Mouse (Mus musculus): Measurements from ENCODE around the gene Gm11034. TPM values are rescaled to one million over a fixed set of nuclear protein-coding genes. Genes with fewer than 3 reads are reported as not detected.

Gene Gm11034
- total and polyA plus RNA-seq, 3 experiments: not detected

DNA sequence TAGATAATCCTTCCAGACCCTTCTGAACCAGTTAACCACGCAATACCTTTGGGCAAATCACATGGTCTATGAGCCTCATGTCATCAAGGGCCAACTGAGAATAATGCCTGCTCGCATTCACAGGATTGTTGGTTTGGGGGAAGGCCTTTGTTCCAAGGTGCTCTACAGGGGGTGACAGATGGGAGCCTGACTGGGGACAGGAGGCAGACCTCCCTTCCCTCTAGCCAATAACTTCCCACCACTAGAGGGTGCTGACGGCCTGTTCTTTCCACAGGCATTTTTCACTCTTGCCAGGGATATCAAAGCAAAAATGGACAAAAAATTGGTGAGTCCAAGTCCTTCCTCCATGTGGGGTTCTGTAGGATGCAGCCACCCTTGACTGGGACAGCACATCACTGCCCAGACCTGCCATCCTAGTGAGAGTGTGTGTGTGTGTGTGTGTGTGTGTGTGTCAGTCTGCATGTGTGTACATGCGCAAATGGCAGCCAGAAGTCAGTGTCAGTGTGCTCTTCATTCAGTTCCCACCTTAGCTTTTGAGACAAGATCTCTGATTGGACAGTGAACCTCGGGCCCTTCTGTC, 36.0 kb downstream of the Gm11034 start:
- no peak overlapping the region for H3K4me3 ChIP-seq (ENCODE audit: control insufficient read depth in 1 of 2, insufficient read depth in 1 of 2, low read depth in 2 of 2, low read length in 2 of 2)
- no peaks in the 10 kb centered on the region for H3K9me3 ChIP-seq (replicated peaks; ENCODE audit: insufficient read depth, low read length)
- no peaks in the 10 kb centered on the region for H3K27me3 ChIP-seq (ENCODE audit: control insufficient read depth in 1 of 2, insufficient read depth in 2 of 2, low read length in 2 of 2)
- TF ChIP-seq MYC (IDR thresholded peaks at IDR 0.05; ENCODE audit: low read depth, low read length) (no peak), RCOR1 (IDR thresholded peaks at IDR 0.05; ENCODE audit: low read depth, low read length) (no peak), MAZ (IDR thresholded peaks at IDR 0.05; ENCODE audit: low read depth, low read length) (no peak), POLR2AphosphoS5 (IDR thresholded peaks at IDR 0.05; ENCODE audit: borderline replicate concordance, low read depth, low read length) (no peak), CTCF (IDR thresholded peaks at IDR 0.05 in 2 of 3, conservative IDR thresholded peaks at IDR 0.05 in 1 of 3; ENCODE audit: control insufficient read depth in 1 of 3, insufficient read depth in 1 of 3, low read depth in 2 of 3, low read length in 3 of 3, poor library complexity in 1 of 3, severe bottlenecking in 1 of 3) (peak; percentile 45 to 66 (median 63)), RAD21 (IDR thresholded peaks at IDR 0.05; ENCODE audit: low read depth, low read length) (peak; percentile 59), ZC3H11A (IDR thresholded peaks at IDR 0.05; ENCODE audit: low read depth, low read length) (0 out of 2 replicates have a peak, but pooled peaks have one; percentile 41), SMC3 (IDR thresholded peaks at IDR 0.05; ENCODE audit: low read depth, low read length) (peak; percentile 58)
- no peaks in the 10 kb centered on the region for H3K79me2 ChIP-seq (ENCODE audit: control insufficient read depth, insufficient read depth, low read length, poor library complexity)
- H3K9ac ChIP-seq (ENCODE audit: control insufficient read depth, low read depth, low read length, poor library complexity, severe bottlenecking): no peak overlapping the region
- DNase-seq (ENCODE audit: low read depth, low spot score): peak; percentile 64
- H3K4me1 ChIP-seq (ENCODE audit: control insufficient read depth in 1 of 2, insufficient read depth in 2 of 2, low read length in 2 of 2): no peaks in the 10 kb centered on the region; a peak in 1 of 4 replicates
- peaks cover 0 to 3% of the 10 kb centered on the region in 2 experiments; a peak in 1 of 4 replicates for H3K36me3 ChIP-seq (ENCODE audit: control insufficient read depth in 1 of 2, insufficient read depth in 2 of 2, low read length in 2 of 2)
- no peak overlapping the region for H3K27ac ChIP-seq (ENCODE audit: control insufficient read depth, low read depth, low read length)

DNA sequence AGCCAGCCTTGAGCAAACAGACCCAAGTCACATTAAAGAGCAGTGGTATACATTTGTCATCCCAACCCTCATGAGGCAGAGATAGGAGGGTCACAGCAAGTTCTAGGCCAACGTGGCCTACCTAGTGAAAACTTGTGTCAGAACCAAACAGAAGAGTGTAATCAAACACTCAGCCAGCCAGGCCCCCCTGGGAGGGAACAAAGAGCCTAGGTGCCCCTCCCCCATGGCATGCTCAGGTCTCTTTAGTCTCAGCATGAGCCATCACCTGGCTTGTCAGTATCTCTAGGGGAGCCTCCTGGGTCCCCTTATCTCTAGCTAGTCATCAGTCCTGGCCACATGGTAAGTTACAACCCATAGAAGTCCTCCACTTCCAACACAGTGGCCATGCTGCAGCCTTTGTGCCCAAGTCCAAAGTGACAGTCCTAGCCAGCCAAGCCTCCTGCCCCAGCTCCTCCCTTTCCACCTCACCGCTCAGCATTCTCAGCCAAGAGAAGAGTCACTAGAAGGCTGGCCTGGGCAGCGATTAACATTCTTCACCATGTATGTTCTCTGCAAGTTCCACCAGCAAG, 43.7 kb downstream of the Gm11034 start:
- no peak for DNase-seq (ENCODE audit: low read depth, low spot score)
- Histone ChIP-seq H3K9me3 (replicated peaks; ENCODE audit: insufficient read depth, low read length) (no peaks in the 10 kb centered on the region), H3K4me1 (ENCODE audit: control insufficient read depth in 1 of 2, insufficient read depth in 2 of 2, low read length in 2 of 2) (peaks cover 23 to 26% of the 10 kb centered on the region in 2 experiments), H3K79me2 (ENCODE audit: control insufficient read depth, insufficient read depth, low read length, poor library complexity) (peaks cover 5% of the 10 kb centered on the region; the same call in 1 of the 2 replicates), H3K27ac (ENCODE audit: control insufficient read depth, low read depth, low read length) (peak overlapping the region; percentile 63), H3K27me3 (ENCODE audit: control insufficient read depth in 1 of 2, insufficient read depth in 2 of 2, low read length in 2 of 2) (no peaks in the 10 kb centered on the region), H3K9ac (ENCODE audit: control insufficient read depth, low read depth, low read length, poor library complexity, severe bottlenecking) (no peak overlapping the region), H3K36me3 (ENCODE audit: control insufficient read depth in 1 of 2, insufficient read depth in 2 of 2, low read length in 2 of 2) (peaks cover 14 to 29% of the 10 kb centered on the region in 2 experiments), H3K4me3 (ENCODE audit: control insufficient read depth in 1 of 2, insufficient read depth in 1 of 2, low read depth in 2 of 2, low read length in 2 of 2) (no peak overlapping the region)
- TF ChIP-seq BHLHE40 (IDR thresholded peaks at IDR 0.05; ENCODE audit: borderline replicate concordance, low read depth, low read length) (no peak), CHD1 (IDR thresholded peaks at IDR 0.05; ENCODE audit: low read depth, low read length) (no peak), HCFC1 (IDR thresholded peaks at IDR 0.05; ENCODE audit: low read depth, low read length) (no peak), GABPA (IDR thresholded peaks at IDR 0.05; ENCODE audit: low read depth, low read length) (no peak)

DNA sequence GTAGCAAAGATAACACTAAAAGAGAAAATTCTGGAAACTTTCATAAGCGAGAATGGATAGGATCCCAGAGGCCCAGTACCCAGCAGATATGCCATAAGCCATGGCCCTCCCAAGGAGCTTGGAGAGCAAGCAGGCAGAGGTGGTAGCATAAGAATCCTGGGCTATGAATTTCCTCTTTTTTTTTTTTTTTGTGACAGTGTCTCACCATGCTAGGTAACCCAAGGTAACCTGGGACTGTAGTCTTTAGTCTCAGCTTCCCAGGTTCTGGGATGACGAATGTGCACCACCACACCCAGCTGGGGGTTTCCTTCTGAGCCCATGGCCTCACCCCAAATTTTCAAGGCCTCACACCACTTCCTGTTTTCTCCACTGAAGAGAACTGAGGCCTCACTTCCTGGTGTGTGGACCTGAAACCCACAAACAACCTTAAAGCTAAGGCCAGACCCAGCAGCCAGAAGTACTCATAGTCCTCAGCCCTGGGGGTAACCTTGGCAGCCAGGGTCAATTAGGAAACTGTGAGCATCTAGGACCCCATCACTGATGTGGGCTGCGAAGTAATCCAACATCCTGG, 44.3 kb downstream of the Gm11034 start:
- no peaks in the 10 kb centered on the region for H3K27me3 ChIP-seq (ENCODE audit: control insufficient read depth in 1 of 2, insufficient read depth in 2 of 2, low read length in 2 of 2)
- H3K27ac ChIP-seq (ENCODE audit: control insufficient read depth, low read depth, low read length): peak overlapping the region; percentile 63
- peak; percentile 82 for DNase-seq (ENCODE audit: low read depth, low spot score)
- H3K9me3 ChIP-seq (replicated peaks; ENCODE audit: insufficient read depth, low read length): no peaks in the 10 kb centered on the region
- H3K36me3 ChIP-seq (ENCODE audit: control insufficient read depth in 1 of 2, insufficient read depth in 2 of 2, low read length in 2 of 2): peaks cover 17 to 29% of the 10 kb centered on the region in 2 experiments
- H3K79me2 ChIP-seq (ENCODE audit: control insufficient read depth, insufficient read depth, low read length, poor library complexity): peaks cover 7% of the 10 kb centered on the region; the same call in 1 of the 2 replicates
- peaks cover 23 to 26% of the 10 kb centered on the region in 2 experiments for H3K4me1 ChIP-seq (ENCODE audit: control insufficient read depth in 1 of 2, insufficient read depth in 2 of 2, low read length in 2 of 2)
- no peak overlapping the region for H3K9ac ChIP-seq (ENCODE audit: control insufficient read depth, low read depth, low read length, poor library complexity, severe bottlenecking)
- no peak overlapping the region for H3K4me3 ChIP-seq (ENCODE audit: control insufficient read depth in 1 of 2, insufficient read depth in 1 of 2, low read depth in 2 of 2, low read length in 2 of 2)
- TF ChIP-seq ELF1 (IDR thresholded peaks at IDR 0.05; ENCODE audit: low read depth, low read length) (peak; percentile 89), MEF2A (IDR thresholded peaks at IDR 0.05; ENCODE audit: extremely low read depth, insufficient replicate concordance, low read depth, low read length, poor library complexity, severe bottlenecking) (no peak), CHD2 (IDR thresholded peaks at IDR 0.05; ENCODE audit: low read length) (no peak), BHLHE40 (IDR thresholded peaks at IDR 0.05; ENCODE audit: borderline replicate concordance, low read depth, low read length) (no peak), HCFC1 (IDR thresholded peaks at IDR 0.05; ENCODE audit: low read depth, low read length) (peak; percentile 49; the same call in 1 of the 2 replicates), SMC3 (IDR thresholded peaks at IDR 0.05; ENCODE audit: low read depth, low read length) (no peak), ZNF384 (IDR thresholded peaks at IDR 0.05; ENCODE audit: low read depth, low read length) (peak; percentile 88), ZMIZ1 (IDR thresholded peaks at IDR 0.05; ENCODE audit: low read depth, low read length) (no peak), GABPA (IDR thresholded peaks at IDR 0.05; ENCODE audit: low read depth, low read length) (no peak), ETS1 (IDR thresholded peaks at IDR 0.05; ENCODE audit: low read depth, low read length) (peak; percentile 75), SIN3A (IDR thresholded peaks at IDR 0.05; ENCODE audit: low read length) (peak; percentile 53; the same call in 1 of the 2 replicates), POLR2AphosphoS5 (IDR thresholded peaks at IDR 0.05; ENCODE audit: borderline replicate concordance, low read depth, low read length) (no peak), ZC3H11A (IDR thresholded peaks at IDR 0.05; ENCODE audit: low read depth, low read length) (no peak), CHD1 (IDR thresholded peaks at IDR 0.05; ENCODE audit: low read depth, low read length) (no peak), E2F4 (IDR thresholded peaks at IDR 0.05; ENCODE audit: borderline replicate concordance, low read depth, low read length) (no peak), MAZ (IDR thresholded peaks at IDR 0.05; ENCODE audit: low read depth, low read length) (no peak), NRF1 (IDR thresholded peaks at IDR 0.05; ENCODE audit: insufficient read depth, low read depth, low read length, poor library complexity, severe bottlenecking) (no peak)
